Mouse (Mus musculus) kidney, postnatal 0 days (tissue): ENCODE measurements around the gene Dtx3. TPM values are rescaled to one million over a fixed set of nuclear protein-coding genes. Genes with fewer than 3 reads are reported as not detected.
A peak's percentile ranks its signal among the peaks of the same experiment; 100 is the strongest.

Experiments used
- ATAC-seq: fragments of 200-750 bp; cut with Nextera tagmentation; replicated peaks from 2 replicates; pipeline ENCODE4 v1.8.0; 2017; ENCODE audit warnings: low read depth, moderate number of reproducible peaks, moderate TSS enrichment, moderate library complexity; ENCODE audit not compliant: low FRiP score
- DNase-seq: peaks from one replicate; pipeline ENCODE4 v3.0.0-alpha.2; 2016; ENCODE audit warnings: low spot score
- H3K27ac ChIP-seq: fragments of 300-500 bp; sonication (generic); 2 replicates; pipeline ENCODE4 v1.5.1; 2014; ENCODE audit warnings: mild to moderate bottlenecking
- H3K27me3 ChIP-seq: fragments of 300-500 bp; sonication (generic); 2 replicates; pipeline ENCODE4 v1.6.1; 2014; ENCODE audit warnings: low read length, mixed read lengths; ENCODE audit not compliant: insufficient read depth
- H3K36me3 ChIP-seq: fragments of 300-500 bp; sonication (generic); 2 replicates; pipeline ENCODE4 v1.6.1; 2014; ENCODE audit warnings: low read length, mixed read lengths; ENCODE audit not compliant: insufficient read depth
- H3K4me1 ChIP-seq: fragments of 300-500 bp; sonication (generic); replicated peaks from 2 replicates; pipeline ENCODE4 v1.6.1; 2014; ENCODE audit warnings: antibody characterized with exemption, low read length, mixed read lengths; ENCODE audit not compliant: insufficient read depth
- H3K4me2 ChIP-seq: fragments of 300-500 bp; sonication (generic); 2 replicates; pipeline ENCODE4 v1.6.1; 2014; ENCODE audit warnings: mild to moderate bottlenecking, low read length, moderate library complexity, mixed read lengths
- H3K4me3 ChIP-seq: fragments of 300-500 bp; sonication (generic); replicated peaks from 2 replicates; pipeline ENCODE4 v1.5.1; 2014; ENCODE audit warnings: low read depth, low read length
- H3K9ac ChIP-seq: fragments of 300-500 bp; sonication (generic); 2 replicates; pipeline ENCODE4 v1.6.1; 2014; ENCODE audit warnings: low read depth, low read length
- H3K9me3 ChIP-seq: fragments of 300-500 bp; sonication (generic); replicated peaks from 2 replicates; pipeline ENCODE4 v1.6.1; 2016; ENCODE audit warnings: low read length, inconsistent platforms, mixed read lengths
- CTCF ChIP-seq: IDR thresholded peaks from 2 replicates; pipeline ENCODE4 v1.5.1; 2016; ENCODE audit warnings: antibody characterized with exemption, low read depth, mild to moderate bottlenecking, moderate library complexity
- WGBS: fragments of 180-500 bp; shearing (Covaris S2); extraction: QIAGEN DNeasy Blood & Tissue Kit; methylation state at CpG from one replicate; pipeline ENCODE4 v1.1.7; 2014; 5-methylcytosine and 5-hydroxymethylcytosine counted together
- polyA plus RNA-seq: library from polyadenylated mRNA; unstranded; fragments of >200 nt; fragmentation: Nextera tagmentation; extraction: Ambion mirVana; gene quantifications from 2 replicates; pipeline ENCODE4 v1.2.1, GENCODE M21; 2015

Dtx3 gene
- polyA plus RNA-seq, 1 experiment from 2014 or later: 85.1 TPM

DNA sequence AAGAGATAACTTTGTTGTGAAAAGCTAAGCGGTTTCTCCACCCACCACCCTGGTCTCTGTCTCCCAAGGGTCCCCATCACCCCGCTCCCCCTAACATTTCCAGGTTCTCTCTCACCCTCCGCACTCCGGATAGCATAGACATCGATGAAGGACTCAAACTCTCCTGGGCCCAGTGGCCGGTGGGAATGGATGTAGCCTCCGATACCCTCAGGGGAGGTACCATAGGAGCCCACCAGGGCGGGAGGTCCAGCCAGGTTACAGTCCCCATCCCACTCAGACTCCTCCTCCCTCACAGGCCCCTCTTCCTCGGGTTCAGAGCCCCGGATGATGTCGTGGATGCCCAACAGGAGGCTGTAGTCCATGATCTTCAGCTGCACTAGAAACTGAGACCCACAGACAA is 3.9 kb upstream of the Dtx3 start:
- no peaks in the 10 kb centered on the region for H3K27me3 ChIP-seq
- H3K4me1 ChIP-seq: peaks cover 8% of the 10 kb centered on the region; the same call in 1 of the 2 replicates
- DNase-seq (no peak), ATAC-seq (no peak)
- no peak overlapping the region for H3K4me3 ChIP-seq
- H3K9me3 ChIP-seq: no peaks in the 10 kb centered on the region
- TF ChIP-seq CTCF: no peak
- 77% methylated on average over 11 of the region's 11 CpGs for WGBS
- no peak overlapping the region for H3K27ac ChIP-seq
- H3K4me2 ChIP-seq: no peak overlapping the region
- H3K9ac ChIP-seq: no peak overlapping the region
- H3K36me3 ChIP-seq: peaks cover 39% of the 10 kb centered on the region

GRCm38 (mm10) chr10:127199068-127199467 is 3.5 kb upstream of the Dtx3 start:
- no peak for DNase-seq
- no peak overlapping the region for H3K9ac ChIP-seq
- TF ChIP-seq CTCF: no peak
- no peak overlapping the region for H3K4me3 ChIP-seq
- H3K27ac ChIP-seq: peak overlapping the region; percentile 34; the same call in 1 of the 2 replicates
- H3K27me3 ChIP-seq: no peaks in the 10 kb centered on the region
- H3K9me3 ChIP-seq: no peaks in the 10 kb centered on the region
- 39% methylated on average over 5 of the region's 5 CpGs for WGBS
- no peak overlapping the region for H3K4me2 ChIP-seq
- peaks cover 10% of the 10 kb centered on the region; the same call in 1 of the 2 replicates for H3K4me1 ChIP-seq
- peaks cover 35% of the 10 kb centered on the region for H3K36me3 ChIP-seq
- ATAC-seq: no peak

DNA sequence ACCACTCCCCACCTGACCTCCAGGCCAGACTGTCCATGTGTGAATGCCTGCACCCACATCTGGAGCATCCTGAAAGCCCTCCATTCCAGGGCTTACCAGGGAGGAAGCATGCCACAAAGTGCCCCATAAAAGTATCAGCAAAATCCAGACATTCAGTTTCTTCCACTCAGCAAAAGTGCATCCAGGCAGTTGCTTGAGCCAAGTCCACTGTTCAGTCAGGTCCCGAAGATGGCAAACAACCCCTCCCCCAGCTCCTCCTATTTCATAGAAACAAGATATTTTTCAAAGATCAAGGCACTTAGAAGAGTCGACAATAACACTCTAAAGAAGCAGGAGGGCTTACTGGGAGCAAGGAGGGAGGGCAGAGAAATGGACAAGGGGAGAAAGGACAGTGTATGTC is 3.0 kb upstream of the Dtx3 start:
- no peak overlapping the region for H3K9ac ChIP-seq
- no peaks in the 10 kb centered on the region for H3K9me3 ChIP-seq
- no peak for TF ChIP-seq CTCF
- ATAC-seq (no peak), DNase-seq (no peak)
- no peak overlapping the region for H3K4me2 ChIP-seq
- no peaks in the 10 kb centered on the region for H3K27me3 ChIP-seq
- peaks cover 10% of the 10 kb centered on the region; the same call in 1 of the 2 replicates for H3K4me1 ChIP-seq
- H3K36me3 ChIP-seq: peaks cover 30% of the 10 kb centered on the region
- WGBS: 30% methylated on average over 2 of the region's 2 CpGs
- peak overlapping the region; percentile 34; the same call in 1 of the 2 replicates for H3K27ac ChIP-seq
- no peak overlapping the region for H3K4me3 ChIP-seq

DNA sequence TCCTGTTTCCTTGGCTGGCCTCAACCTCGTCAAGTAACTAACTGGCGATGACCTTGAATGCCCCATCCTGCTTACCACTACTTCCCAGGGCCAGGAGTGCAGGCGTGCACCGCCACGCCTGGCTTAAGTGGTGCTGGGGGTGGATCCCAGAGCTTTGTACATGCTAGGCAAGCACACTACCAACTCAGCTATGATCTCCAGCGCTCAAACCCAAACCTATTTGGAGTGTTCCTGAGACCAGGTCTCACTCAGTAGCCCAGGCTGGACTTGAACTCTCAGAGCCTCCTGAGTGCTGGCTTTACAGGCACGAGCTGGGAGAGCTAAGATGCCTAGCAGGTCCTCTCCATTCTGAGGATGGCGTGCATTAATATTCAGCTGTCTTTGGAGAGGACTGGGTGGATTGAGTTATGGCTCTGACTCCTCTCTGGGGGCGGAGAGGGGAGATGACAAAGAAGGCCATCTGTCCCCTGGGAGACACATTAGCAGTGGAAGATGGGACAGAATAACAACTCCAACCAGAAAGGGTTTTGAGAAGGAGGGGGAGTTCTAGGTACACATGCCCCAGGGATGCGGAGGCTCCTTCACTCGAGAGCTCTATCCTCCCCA is 2.1 kb upstream of the Dtx3 start:
- Histone ChIP-seq H3K4me3 (no peak overlapping the region), H3K9me3 (no peaks in the 10 kb centered on the region), H3K27ac (peak overlapping the region; percentile 96; the same call in 1 of the 2 replicates), H3K4me2 (no peak overlapping the region), H3K4me1 (peaks cover 10% of the 10 kb centered on the region; the same call in 1 of the 2 replicates), H3K36me3 (peaks cover 36% of the 10 kb centered on the region), H3K27me3 (no peaks in the 10 kb centered on the region), H3K9ac (no peak overlapping the region)
- TF ChIP-seq CTCF: no peak
- ATAC-seq: no peak
- no peak for DNase-seq
- 76% methylated on average over 11 of the region's 11 CpGs for WGBS

- no peak for TF ChIP-seq CTCF
- H3K27ac ChIP-seq: peak overlapping the region; percentile 96
- no peak for ATAC-seq
- no peak overlapping the region for H3K4me3 ChIP-seq
- peaks cover 40% of the 10 kb centered on the region for H3K36me3 ChIP-seq
- no peaks in the 10 kb centered on the region for H3K27me3 ChIP-seq
- H3K9ac ChIP-seq: no peak overlapping the region
- no peak for DNase-seq
- H3K4me1 ChIP-seq: peaks cover 10% of the 10 kb centered on the region; the same call in 1 of the 2 replicates
- H3K4me2 ChIP-seq: no peak overlapping the region
- H3K9me3 ChIP-seq: no peaks in the 10 kb centered on the region
- WGBS: 85% methylated on average over 8 of the region's 8 CpGs
Observed at GRCm38 (mm10) chr10:127197104-127197503, 1.6 kb upstream of the Dtx3 start.

DNA sequence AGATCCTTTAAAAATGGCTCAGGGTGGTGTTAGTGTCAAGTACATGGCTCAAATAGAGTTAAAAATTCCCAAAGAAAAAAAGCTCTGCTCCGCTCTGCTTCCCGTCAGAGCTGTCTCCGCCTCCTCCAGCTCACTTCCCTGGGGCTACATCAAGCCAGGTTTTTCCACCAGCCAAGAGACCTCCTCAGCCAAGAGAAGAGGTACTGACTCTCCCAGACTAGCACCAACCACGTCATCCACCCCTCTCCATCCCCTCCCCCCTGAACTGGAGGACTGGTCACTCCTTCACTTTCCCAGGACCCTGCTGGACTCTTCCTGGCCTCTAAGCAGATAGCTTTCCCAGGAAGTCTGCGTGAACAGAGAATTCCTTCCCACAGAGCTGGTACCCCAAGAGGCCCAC is 864 bp upstream of the Dtx3 start:
- H3K4me3 ChIP-seq: peak overlapping the region; percentile 86
- H3K9me3 ChIP-seq: no peaks in the 10 kb centered on the region
- peak; percentile 93 for DNase-seq
- TF ChIP-seq CTCF: no peak
- peak overlapping the region; percentile 96 for H3K27ac ChIP-seq
- H3K9ac ChIP-seq: peak overlapping the region; percentile 87; the same call in 1 of the 2 replicates
- 0% methylated on average over 5 of the region's 5 CpGs for WGBS
- peaks cover 10% of the 10 kb centered on the region; the same call in 1 of the 2 replicates for H3K4me1 ChIP-seq
- H3K27me3 ChIP-seq: no peaks in the 10 kb centered on the region
- ATAC-seq: peak; percentile 82
- peaks cover 40% of the 10 kb centered on the region for H3K36me3 ChIP-seq
- peak overlapping the region; percentile 94 for H3K4me2 ChIP-seq
